18 mouse cellular contexts compared by ENCODE assay signal in the genomic region with DNA sequence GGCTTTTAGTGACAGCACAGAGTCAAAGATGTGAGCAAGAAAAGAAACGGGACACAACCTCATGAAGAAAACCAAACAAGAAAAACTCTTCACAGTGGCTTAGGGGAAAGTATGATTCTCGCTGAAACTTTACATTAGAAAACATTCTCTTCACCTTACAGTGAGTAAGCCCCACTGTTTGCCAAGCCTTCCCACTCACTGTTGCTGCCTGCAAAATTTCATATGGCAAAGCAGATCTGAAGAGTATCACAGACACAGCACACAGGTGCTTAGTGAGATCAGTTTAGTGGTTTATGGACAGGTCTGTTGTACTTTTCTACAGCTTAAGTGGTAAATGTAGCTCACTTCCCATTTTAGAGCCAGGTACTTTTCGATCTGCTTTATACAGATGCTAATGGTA. TPM values are rescaled to one million over a fixed set of nuclear protein-coding genes. Genes with fewer than 3 reads are reported as not detected.
DNase-seq lines count a peak whose midpoint lies in the region; ATAC-seq lines count a peak whose summit lies in the region.
"Had no signal": no experiment of that assay in that cellular context is flagged by ENCODE, and none has a peak within 500 bp of the region (broad histone marks: within the 10 kb centered on the region; RNA-seq: fewer than 3 reads in every experiment).

No protein-coding gene starts in this region.

- no peak for DNase-seq in frontal cortex, adult 2 months (ENCODE audit: extremely low spot score in 1 of 2, low spot score in 1 of 2)
- peak; percentile 63 for DNase-seq in brain, adult 2 months (ENCODE audit: low read depth, low spot score)
- no peak for DNase-seq in yolk sac, embryonic 10.5 days (ENCODE audit: low spot score)
- DNase-seq: adrenal gland, adult 2 months; adrenal gland, adult 8-10 months; adrenal gland, postnatal 10 days; adrenal gland, postnatal 14 days; adrenal gland, postnatal 25 days; adrenal gland, postnatal 36 days; B cell, adult 2 months; cerebellum, adult 11 months; cerebellum, adult 11-12 months; cerebellum, adult 18-20 months; cerebellum, adult 2 months had no signal

- peak; percentile 78 for ATAC-seq in frontal cortex, adult (ENCODE audit: low TSS enrichment)
- ATAC-seq: activated CD4-positive, CD25-positive, alpha-beta regulatory T cell, adult 4 months; CD4-positive, CD25-positive, alpha-beta regulatory T cell, adult 4 months; Patski had no signal

RNA-seq across cellular contexts. Expression of gene Mfsd6, which starts 20.2 kb away (rescaled TPM):
- polyA plus RNA-seq in frontal cortex, adult 2 months (2012; rRNA removed) = 37.8 and 42.4 TPM in 2 replicates
